Mouse (Mus musculus) forebrain, embryonic 13.5 days (tissue): ENCODE data around the gene Dctn5. TPM values are rescaled to one million over a fixed set of nuclear protein-coding genes. Genes with fewer than 3 reads are reported as not detected.
"Not testable (repeated sequence)": the region's sequence is repeated elsewhere in the genome, so short reads cannot be mapped to it uniquely, and the experiment has no call there.

Source experiments
- ATAC-seq: fragments of 200-750 bp; cut with Nextera tagmentation; 2 replicates; pipeline ENCODE4 v1.8.0; 2017
- H3K27ac ChIP-seq: fragments of 300-500 bp; sonication (generic); 2 replicates; pipeline ENCODE4 v1.5.1; 2015; ENCODE audit warnings: inconsistent platforms, mild to moderate bottlenecking, moderate library complexity
- H3K27me3 ChIP-seq: fragments of 300-500 bp; sonication (generic); 2 replicates; pipeline ENCODE4 v1.6.1; 2015; ENCODE audit warnings: mild to moderate bottlenecking, inconsistent platforms
- H3K36me3 ChIP-seq: fragments of 300-500 bp; sonication (generic); 2 replicates; pipeline ENCODE4 v1.6.1; 2015; ENCODE audit warnings: mild to moderate bottlenecking, inconsistent platforms; ENCODE audit not compliant: poor library complexity, severe bottlenecking
- H3K4me1 ChIP-seq: fragments of 300-500 bp; sonication (generic); 2 replicates; pipeline ENCODE4 v1.6.1; 2015; ENCODE audit warnings: inconsistent platforms
- H3K4me2 ChIP-seq: fragments of 300-500 bp; sonication (generic); 2 replicates; pipeline ENCODE4 v1.6.1; 2015; ENCODE audit warnings: inconsistent platforms, mild to moderate bottlenecking, moderate library complexity
- H3K4me3 ChIP-seq: fragments of 300-500 bp; sonication (generic); 2 replicates; pipeline ENCODE4 v1.5.1; 2015; ENCODE audit warnings: mild to moderate bottlenecking, inconsistent platforms
- H3K9ac ChIP-seq: fragments of 300-500 bp; sonication (generic); 2 replicates; pipeline ENCODE4 v1.6.1; 2015; ENCODE audit warnings: mild to moderate bottlenecking, inconsistent platforms
- H3K9me3 ChIP-seq: fragments of 300-500 bp; sonication (generic); replicated peaks from 2 replicates; pipeline ENCODE4 v1.6.1; 2016; ENCODE audit warnings: inconsistent platforms
- WGBS: fragments of 180-500 bp; shearing (Covaris S2); methylation state at CpG from one replicate; pipeline ENCODE4 v1.1.7; 2015; 5-methylcytosine and 5-hydroxymethylcytosine counted together
- polyA plus RNA-seq: library from polyadenylated mRNA; unstranded; fragments of >200 nt; fragmentation: Nextera tagmentation; extraction: Ambion mirVana; gene quantifications from 2 replicates; pipeline ENCODE4 v1.2.1, GENCODE M21; 2015

The Dctn5 gene
- 140 and 148 TPM in 2 replicates for polyA plus RNA-seq

DNA sequence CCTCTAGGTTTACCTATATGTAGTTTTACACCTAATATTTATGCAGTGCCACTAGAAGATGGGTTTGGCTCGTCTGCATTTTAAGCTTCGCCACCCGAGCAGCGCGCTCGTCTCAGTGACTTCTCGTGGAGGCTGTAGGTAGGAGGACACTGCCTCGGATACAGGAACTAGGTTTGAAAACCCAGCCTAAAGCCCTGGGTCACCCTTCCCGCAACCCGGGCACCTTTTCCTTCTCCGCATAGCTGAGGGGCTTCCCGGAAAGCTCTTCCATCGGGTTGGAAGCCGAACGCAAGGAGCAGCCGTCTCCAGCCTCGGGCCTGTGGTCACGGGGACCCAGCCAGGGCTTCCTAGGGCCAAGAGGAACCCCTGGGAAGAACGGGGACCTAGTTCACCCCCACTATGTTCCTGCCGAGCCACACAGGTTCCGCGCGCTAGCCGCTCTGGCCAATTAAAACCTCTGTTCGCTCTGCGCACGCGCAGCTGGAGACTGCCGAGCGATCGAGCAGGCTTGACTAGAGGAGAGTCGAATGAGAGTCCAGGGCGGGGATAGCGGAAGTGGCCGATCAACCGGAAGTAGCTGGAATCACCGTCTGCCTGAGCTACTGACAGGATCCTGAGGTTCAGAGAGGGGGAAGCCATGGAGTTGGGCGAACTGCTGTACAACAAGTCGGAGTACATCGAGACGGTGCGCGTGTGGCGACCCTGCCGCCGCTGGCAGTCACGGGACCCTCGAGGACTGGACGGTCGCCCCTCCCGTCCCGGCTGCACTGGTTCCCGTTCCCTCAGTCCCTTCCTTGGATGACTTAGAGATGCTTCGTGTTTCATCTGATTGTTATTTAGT, at the start of gene Dctn5, which contains the start of gene Palb2:
Gene Dctn5, plus strand, starts transcription at position 545 of the 841 bp plus-strand sequence.
Gene Palb2, minus strand, starts transcription at position 489 of the 841 bp plus-strand sequence.
- H3K27me3 ChIP-seq: no peaks in the 10 kb centered on the region
- H3K4me2 ChIP-seq: peak within 1 kb of the TSS; percentile 84
- under 1% methylated on average over 54 of the region's 54 CpGs for WGBS
- H3K4me3 ChIP-seq: peak within 1 kb of the TSS; percentile 93
- H3K27ac ChIP-seq: peak within 1 kb of the TSS; percentile 57; the same call in 1 of the 2 replicates
- peaks cover 19% of the 10 kb centered on the region for H3K4me1 ChIP-seq
- peak within 1 kb of the TSS; percentile 87 for H3K9ac ChIP-seq
- no peaks in the 10 kb centered on the region for H3K9me3 ChIP-seq
- H3K36me3 ChIP-seq: peaks cover 43% of the 10 kb centered on the region
- peak; percentile 98 for ATAC-seq

DNA sequence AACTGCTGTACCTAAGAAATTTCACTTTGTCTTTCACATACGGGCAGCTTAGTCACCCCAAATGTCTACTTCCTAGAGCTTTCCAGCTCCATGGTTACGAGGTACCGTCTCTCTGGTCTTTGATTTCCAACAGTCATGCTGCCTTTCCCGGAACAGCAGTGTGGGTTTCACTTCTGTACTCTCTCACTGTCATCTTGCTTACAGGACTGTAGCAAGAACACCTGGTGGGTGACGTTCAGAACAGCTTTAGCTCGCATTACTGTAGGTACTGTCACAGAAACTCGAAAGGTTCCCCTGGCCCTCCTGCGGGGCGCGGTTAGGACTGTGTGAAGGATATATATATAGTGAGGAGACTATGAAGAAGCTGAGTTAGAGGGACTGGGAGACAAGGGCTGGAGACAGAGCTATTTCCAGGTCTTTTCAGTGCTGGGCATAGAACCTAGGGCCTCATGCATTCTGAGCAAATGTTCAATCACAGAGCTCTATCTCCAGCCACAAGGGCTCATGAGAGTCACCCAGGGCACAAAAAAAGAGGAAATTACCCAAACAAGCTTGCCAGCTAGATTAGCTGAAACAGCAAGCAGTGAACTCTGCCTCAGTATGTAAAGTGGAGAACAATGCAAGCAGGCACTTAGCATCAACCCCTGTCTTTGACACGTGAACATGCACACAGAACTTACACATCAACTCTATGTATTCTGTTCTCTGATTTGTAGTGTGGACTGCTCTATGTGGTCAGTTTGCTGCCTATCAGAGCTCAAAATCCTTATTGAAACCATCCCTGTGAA, 45.5 kb upstream of the Dctn5 start:
- H3K36me3 ChIP-seq: peaks cover 86% of the 10 kb centered on the region

DNA sequence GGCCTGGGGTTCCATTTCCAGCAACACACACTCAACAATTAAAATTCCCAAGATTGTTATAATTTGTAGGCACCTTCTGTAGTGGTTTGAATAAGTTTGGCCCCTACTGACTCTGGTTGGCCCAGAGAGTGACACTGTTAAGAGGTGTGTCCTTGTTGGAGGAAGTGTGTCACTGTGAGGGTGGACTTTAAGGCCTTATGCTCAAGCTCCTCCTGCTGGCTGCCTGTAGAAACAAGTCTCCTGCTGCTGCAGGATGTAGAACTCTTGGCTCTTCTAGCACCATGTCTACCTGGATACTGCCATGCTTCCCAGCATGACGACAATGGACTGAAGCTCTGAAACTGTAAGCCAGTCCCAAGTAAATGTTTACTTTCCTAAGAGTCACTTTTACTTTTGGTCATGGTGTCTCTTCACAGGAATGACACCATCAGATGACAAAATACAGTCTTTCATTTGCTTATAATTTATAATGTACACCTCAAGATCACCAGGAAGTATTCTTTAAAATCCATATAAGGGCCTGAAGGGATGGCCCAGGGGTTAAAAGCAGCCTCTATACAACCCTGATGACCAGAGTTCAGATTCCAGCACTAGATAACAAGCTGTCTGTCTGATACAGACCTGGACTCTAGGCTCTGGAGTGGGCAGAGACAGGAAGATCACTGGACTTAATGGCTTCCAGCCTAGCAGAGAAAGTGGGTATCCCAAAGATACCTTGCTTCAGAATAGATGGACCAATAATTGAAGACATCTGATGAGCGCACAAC, 38.1 kb upstream of the Dctn5 start:
- Histone ChIP-seq H3K4me3 (no peak overlapping the region), H3K27ac (no peak overlapping the region), H3K27me3 (no peaks in the 10 kb centered on the region), H3K9ac (no peak overlapping the region), H3K4me1 (no peaks in the 10 kb centered on the region), H3K36me3 (peaks cover 83% of the 10 kb centered on the region), H3K9me3 (no peaks in the 10 kb centered on the region), H3K4me2 (no peak overlapping the region)
- 96% methylated on average over 2 of the region's 2 CpGs for WGBS
- no peak for ATAC-seq

More for the DNA sequence above, 45.5 kb upstream of the Dctn5 start:
- Histone ChIP-seq H3K4me2 (no peak overlapping the region), H3K4me3 (no peak overlapping the region), H3K27me3 (no peaks in the 10 kb centered on the region), H3K27ac (no peak overlapping the region), H3K4me1 (no peaks in the 10 kb centered on the region), H3K9me3 (no peaks in the 10 kb centered on the region), H3K9ac (no peak overlapping the region)
- no peak for ATAC-seq
- 91% methylated on average over 11 of the region's 11 CpGs for WGBS

DNA sequence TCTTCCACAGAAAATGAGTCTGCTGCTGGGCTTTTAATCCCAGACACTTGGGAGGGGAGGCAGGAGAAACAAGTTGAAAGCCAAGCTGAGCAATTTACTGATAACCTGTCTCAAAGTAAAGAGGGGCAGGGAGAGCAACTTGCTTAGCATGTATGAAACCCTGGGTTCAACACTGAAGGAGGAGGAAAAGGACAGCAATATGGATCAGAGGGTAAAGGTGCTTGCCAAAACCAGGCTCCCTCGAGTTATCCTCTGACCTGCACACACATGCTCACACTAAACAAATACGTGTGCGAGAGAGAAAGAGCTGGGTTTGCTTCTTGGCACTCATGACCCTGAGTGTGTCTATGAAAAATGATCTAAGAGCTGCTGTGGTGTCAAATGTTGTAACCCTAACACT, 34.8 kb upstream of the Dctn5 start:
- Histone ChIP-seq H3K9ac (no peak overlapping the region), H3K4me3 (no peak overlapping the region), H3K4me2 (no peak overlapping the region), H3K27ac (no peak overlapping the region), H3K9me3 (no peaks in the 10 kb centered on the region), H3K4me1 (peaks cover 11% of the 10 kb centered on the region), H3K36me3 (peaks cover 53% of the 10 kb centered on the region), H3K27me3 (no peaks in the 10 kb centered on the region)
- WGBS: 90% methylated on average over 3 of the region's 3 CpGs
- no peak for ATAC-seq

DNA sequence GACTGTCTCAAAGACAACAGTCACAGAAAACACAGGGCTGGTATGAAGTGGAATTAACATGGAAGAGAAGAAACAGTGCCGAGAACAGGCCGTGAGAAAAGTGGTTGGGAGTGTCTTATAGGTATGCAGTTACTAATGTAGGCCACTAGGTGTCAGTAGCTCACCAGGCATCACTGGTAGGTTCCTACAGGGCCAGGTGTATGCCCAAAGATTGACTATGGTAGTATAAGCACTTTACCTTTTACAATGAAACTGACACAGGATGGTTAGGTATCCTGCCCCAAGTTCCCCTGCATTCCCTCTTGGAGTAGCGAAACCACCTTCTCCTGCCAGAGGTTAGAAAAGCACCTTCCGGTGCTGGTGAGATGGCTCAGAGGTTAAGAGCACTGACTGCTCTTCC, 33.6 kb upstream of the Dctn5 start:
- Histone ChIP-seq H3K36me3 (peaks cover 44% of the 10 kb centered on the region), H3K9me3 (no peaks in the 10 kb centered on the region), H3K4me1 (peaks cover 11% of the 10 kb centered on the region), H3K9ac (no peak overlapping the region), H3K4me3 (no peak overlapping the region), H3K4me2 (no peak overlapping the region), H3K27me3 (no peaks in the 10 kb centered on the region), H3K27ac (no peak overlapping the region)
- ATAC-seq: no peak
- 65% methylated on average over 4 of the region's 4 CpGs for WGBS

DNA sequence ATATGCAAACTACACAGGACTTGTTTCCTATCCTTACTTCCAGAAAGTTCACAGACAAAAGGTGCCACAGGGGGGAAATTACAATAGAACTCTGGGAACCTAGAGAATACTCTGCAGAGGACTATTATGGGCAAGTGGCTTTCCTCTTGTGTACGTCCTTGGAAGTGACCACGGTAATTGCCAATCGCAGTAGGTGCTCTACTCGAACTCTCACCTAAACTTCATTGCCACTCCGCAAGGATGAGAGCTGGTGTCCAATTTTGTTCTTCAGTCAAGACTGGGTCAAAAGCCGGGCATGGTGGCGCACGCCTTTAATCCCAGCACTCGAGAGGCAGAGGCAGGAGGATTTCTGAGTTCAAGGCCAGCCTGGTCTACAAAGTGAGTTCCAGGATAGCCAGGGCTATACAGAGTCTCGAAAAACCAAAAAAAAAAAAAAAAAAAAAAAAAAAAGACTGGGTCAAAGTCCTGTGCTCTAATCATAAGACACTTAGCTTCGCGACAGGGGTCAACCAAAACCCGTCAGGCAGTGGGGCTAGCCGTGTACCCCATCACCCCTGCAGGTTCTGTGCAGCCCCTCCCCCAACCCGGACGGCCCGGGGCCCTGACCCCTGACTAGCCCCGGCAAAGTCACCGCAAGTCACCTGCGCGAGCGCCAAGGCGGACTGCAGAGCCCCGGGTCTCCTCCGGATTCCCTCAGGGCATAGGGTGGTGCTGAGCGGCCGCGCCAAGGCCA, 31.7 kb upstream of the Dctn5 start:
- Histone ChIP-seq H3K9ac (peak overlapping the region; percentile 84), H3K4me3 (peak overlapping the region; percentile 71), H3K4me2 (peak overlapping the region; percentile 77), H3K4me1 (peaks cover 11% of the 10 kb centered on the region), H3K36me3 (peaks cover 24% of the 10 kb centered on the region)
- peak; percentile 68 for ATAC-seq
- not testable (repeated sequence) for H3K27ac ChIP-seq, H3K9me3 ChIP-seq, H3K27me3 ChIP-seq
- WGBS: 10% methylated on average over 28 of the region's 28 CpGs

DNA sequence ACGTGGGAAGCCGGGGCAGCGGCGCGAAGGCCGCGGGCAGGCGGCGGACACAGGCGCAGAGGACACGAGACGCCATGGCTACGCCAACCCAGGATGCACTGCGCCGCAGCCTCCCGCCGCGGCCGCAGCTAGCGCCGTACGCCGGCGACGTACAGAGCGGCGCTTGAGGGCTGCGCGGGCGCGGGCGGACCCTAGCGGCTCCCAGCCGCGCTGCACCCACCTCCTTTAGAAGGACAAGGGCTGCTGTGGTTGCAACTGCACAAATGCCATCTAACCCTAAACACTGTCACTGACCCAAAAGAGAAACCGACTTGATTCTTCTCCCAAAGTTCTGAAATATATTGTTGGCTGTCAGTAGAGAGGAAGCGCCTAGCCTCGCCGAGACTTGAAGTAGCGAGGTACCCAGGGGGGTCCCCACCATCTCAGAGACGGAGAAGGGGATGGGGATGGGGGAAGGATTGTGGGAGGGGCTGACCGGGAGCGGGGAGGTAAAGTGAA, 31.0 kb upstream of the Dctn5 start, which contains the start of gene Ndufab1:
Gene Ndufab1, minus strand, starts transcription at position 140 of the 498 bp plus-strand sequence.
- peak within 1 kb of the TSS; percentile 84 for H3K9ac ChIP-seq
- H3K27me3 ChIP-seq: no peaks in the 10 kb centered on the region
- peak within 1 kb of the TSS; percentile 77 for H3K4me2 ChIP-seq
- peak; percentile 100 for ATAC-seq
- H3K4me3 ChIP-seq: peak within 1 kb of the TSS; percentile 71
- H3K36me3 ChIP-seq: peaks cover 22% of the 10 kb centered on the region
- H3K27ac ChIP-seq: no peak within 1 kb of the TSS
- no peaks in the 10 kb centered on the region for H3K9me3 ChIP-seq
- under 1% methylated on average over 40 of the region's 43 CpGs for WGBS
- H3K4me1 ChIP-seq: peaks cover 11% of the 10 kb centered on the region

DNA sequence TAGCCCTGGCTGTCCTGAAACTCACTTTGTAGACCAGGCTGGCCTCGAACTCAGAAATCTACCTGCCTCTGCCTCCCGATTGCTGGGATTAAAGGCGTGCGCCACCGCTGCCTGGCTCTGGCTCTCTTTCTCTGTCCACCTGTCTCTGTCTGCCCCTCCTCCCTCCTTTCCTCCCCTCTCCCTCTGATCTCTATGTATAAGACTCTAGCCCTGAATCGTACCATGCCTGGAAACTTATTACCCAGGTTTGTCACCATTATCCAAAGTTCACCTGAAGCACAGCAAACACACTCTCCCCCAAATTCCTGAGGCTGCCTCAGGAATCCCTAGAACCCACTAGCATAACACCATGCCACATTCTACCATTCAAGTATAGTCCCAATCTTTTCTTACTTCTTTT, 24.6 kb upstream of the Dctn5 start:
- no peak for ATAC-seq
- 96% methylated on average over 6 of the region's 6 CpGs for WGBS

DNA sequence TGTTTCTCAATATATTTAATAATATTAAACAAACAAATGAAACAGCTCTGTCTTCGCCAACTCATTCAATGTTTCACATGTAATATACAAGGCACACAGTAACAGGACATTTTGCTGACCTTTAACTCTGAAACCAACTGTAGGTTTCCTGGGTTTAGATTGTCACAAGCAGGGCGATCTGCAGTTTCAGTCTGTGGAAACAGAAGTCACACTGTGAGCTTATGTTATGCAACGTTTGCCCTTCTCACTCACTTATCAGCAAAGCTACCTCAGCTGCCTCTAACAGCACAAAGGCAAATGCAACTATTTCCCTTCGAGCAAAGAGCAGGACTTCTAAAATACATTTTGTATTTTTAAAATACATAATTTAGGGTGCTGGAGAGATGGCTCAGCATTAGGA, 9.3 kb upstream of the Dctn5 start:
- H3K36me3 ChIP-seq: peaks cover 64% of the 10 kb centered on the region
- H3K27me3 ChIP-seq: no peaks in the 10 kb centered on the region
- no peak overlapping the region for H3K9ac ChIP-seq
- WGBS: 89% methylated on average over 4 of the region's 4 CpGs
- no peaks in the 10 kb centered on the region for H3K4me1 ChIP-seq
- H3K4me3 ChIP-seq: no peak overlapping the region
- no peak overlapping the region for H3K27ac ChIP-seq
- ATAC-seq: no peak
- H3K9me3 ChIP-seq: no peaks in the 10 kb centered on the region
- H3K4me2 ChIP-seq: no peak overlapping the region

More for the DNA sequence above, 24.6 kb upstream of the Dctn5 start:
- peaks cover 39% of the 10 kb centered on the region for H3K36me3 ChIP-seq
- no peaks in the 10 kb centered on the region for H3K4me1 ChIP-seq
- no peak overlapping the region for H3K4me2 ChIP-seq
- no peak overlapping the region for H3K27ac ChIP-seq
- H3K27me3 ChIP-seq: no peaks in the 10 kb centered on the region
- H3K9ac ChIP-seq: no peak overlapping the region
- no peaks in the 10 kb centered on the region for H3K9me3 ChIP-seq
- no peak overlapping the region for H3K4me3 ChIP-seq

DNA sequence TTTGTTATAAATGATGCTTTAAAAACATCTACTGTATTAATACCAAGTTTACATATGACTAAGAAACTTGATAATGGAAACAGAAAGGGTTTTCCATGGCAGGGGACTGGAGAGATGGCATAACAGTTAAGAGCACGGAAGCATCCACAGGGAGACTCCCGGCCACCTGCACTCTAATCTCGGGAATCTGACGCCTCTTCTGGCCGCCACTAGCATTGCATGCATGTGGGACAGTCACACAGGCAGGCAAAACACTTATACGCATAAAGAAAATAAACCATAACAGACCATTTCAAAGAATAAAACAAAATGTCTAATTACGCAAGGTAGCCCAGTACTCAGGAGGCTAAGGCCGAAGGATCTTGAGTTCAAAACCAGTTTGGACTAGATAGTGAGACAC, 7.2 kb upstream of the Dctn5 start:
- Histone ChIP-seq H3K27ac (no peak overlapping the region), H3K9me3 (no peaks in the 10 kb centered on the region), H3K4me3 (no peak overlapping the region), H3K4me1 (no peaks in the 10 kb centered on the region), H3K36me3 (peaks cover 56% of the 10 kb centered on the region), H3K27me3 (no peaks in the 10 kb centered on the region), H3K9ac (no peak overlapping the region), H3K4me2 (no peak overlapping the region)
- no peak for ATAC-seq
- 75% methylated on average over 8 of the region's 8 CpGs for WGBS

DNA sequence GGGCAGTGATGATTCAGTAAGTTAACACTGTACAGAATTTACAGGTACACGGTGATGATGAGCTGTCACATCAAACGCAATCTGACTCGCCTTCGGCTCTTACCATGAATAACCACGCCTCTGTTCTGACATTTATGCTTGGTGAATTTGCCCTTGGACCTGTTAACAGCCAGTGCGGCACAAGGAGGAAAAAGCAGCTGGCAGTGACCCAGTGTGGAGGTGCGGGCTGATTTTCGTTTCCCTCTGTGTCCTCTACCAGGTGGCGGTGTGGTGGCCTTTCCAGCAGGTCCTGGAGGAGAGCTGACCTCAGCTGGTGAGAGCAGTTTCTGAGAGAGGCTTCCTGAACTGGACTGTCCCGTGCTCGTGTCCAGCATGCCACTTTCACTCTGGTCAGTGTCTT, 5.9 kb upstream of the Dctn5 start:
- H3K36me3 ChIP-seq: peaks cover 46% of the 10 kb centered on the region
- H3K4me3 ChIP-seq: no peak overlapping the region
- no peak for ATAC-seq
- no peak overlapping the region for H3K27ac ChIP-seq
- peaks cover 4% of the 10 kb centered on the region; the same call in 1 of the 2 replicates for H3K4me1 ChIP-seq
- no peaks in the 10 kb centered on the region for H3K9me3 ChIP-seq
- no peak overlapping the region for H3K4me2 ChIP-seq
- no peaks in the 10 kb centered on the region for H3K27me3 ChIP-seq
- 96% methylated on average over 11 of the region's 11 CpGs for WGBS
- no peak overlapping the region for H3K9ac ChIP-seq
